Mouse (Mus musculus): Measurements from ENCODE around the gene Tom1l1. TPM values are rescaled to one million over a fixed set of nuclear protein-coding genes. Genes with fewer than 3 reads are reported as not detected.

Tom1l1 gene
- polyA plus RNA-seq, 1 experiment from 2014 or later, result 1.3 TPM

DNA sequence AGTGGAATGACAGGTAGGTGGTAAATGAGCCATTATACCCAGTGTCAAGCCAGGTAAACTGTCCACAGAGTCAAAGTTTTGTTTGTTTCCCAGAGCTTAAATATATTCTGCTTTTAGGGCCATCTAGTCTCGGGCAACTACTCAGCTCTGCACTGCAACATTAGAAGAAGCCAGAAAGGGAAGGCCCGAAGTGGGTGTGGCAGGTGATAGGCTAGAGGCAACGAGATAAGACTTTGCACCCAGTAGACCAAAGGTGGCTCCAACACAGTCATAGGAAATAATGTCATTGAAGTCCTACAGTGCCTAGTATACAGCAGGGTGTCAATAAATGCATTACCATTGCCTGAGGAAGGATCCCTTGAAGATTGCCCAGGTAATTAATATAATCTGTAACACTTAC is 25.1 kb downstream of the Tom1l1 start:
- Histone ChIP-seq H3K4me3 (ENCODE audit: inconsistent target) (no peak overlapping the region), H3K79me2 (ENCODE audit: inconsistent target) (no peaks in the 10 kb centered on the region), H3K27ac (no peak overlapping the region), H3K36me3 (ENCODE audit: inconsistent target) (no peaks in the 10 kb centered on the region)
- 90% methylated on average over 3 of the region's 3 CpGs for WGBS (ENCODE audit: missing documents)

DNA sequence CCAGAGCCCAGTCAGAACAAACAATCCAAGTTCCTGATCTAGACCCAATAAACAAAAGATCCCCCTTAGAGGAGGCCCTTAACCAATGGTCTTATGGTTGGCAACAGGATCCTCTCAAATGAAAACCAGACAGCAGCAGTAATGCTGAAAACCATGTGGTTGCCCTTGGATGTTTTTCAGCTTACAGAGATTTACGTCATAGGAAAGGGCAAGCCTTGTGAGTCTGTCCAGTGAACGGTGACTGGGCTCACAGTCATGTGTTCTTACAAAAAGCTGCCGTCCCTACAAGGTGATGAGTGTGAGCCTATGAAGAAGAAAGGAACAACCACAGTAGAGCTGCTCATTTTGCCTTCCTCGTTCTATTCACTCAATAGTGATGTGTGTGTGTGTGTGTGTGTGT is 27.5 kb downstream of the Tom1l1 start:
- H3K36me3 ChIP-seq (ENCODE audit: inconsistent target), result no peaks in the 10 kb centered on the region
- no peak overlapping the region for H3K27ac ChIP-seq
- 93% methylated on average over 4 of the region's 4 CpGs for WGBS (ENCODE audit: missing documents)
- no peak overlapping the region for H3K4me3 ChIP-seq (ENCODE audit: inconsistent target)
- H3K79me2 ChIP-seq (ENCODE audit: inconsistent target), result no peaks in the 10 kb centered on the region

DNA sequence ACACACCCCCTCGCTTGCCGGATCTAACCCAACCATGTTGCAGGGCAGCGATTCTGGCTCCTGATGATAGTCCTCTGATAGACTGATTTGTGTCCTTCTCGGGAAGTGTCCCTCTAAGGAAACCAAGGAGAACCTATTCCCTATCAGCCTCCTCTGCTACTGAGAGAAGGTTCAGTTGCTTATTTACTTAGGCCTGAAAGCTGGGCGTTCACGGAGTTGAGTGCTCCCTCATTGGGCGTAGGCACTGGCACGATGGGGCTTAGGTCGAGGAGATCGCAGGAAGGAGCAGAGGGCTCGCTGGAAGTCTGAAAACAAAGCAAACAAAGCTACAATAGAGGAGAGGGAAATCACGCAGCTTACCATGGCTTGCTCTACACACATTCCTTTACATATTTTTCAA is 30.6 kb downstream of the Tom1l1 start:
- over 99% methylated on average over 12 of the region's 12 CpGs for WGBS (ENCODE audit: missing documents)
- H3K4me3 ChIP-seq (ENCODE audit: inconsistent target), result no peak overlapping the region
- no peaks in the 10 kb centered on the region for H3K79me2 ChIP-seq (ENCODE audit: inconsistent target)
- no peaks in the 10 kb centered on the region for H3K36me3 ChIP-seq (ENCODE audit: inconsistent target)
- no peak overlapping the region for H3K27ac ChIP-seq

DNA sequence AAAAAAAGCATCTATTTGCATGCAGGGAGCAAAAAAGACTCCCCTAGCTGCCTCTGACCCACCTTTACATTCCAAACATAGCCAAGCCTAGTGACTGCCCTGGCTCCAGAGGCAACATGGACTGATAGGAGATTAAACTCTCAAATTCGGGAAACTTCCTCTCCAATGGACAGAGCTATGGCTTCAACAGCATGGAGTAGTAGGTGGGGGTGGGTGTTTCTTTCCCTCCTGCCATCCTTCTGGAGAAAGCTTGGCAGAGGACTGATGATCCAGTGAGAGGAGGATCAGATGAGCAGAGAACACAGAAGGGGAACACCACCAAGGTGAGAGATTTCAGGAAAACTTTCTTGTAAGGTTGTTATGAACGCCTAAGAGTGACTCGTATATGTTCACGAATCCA is 35.6 kb downstream of the Tom1l1 start:
- 94% methylated on average over 4 of the region's 4 CpGs for WGBS (ENCODE audit: missing documents)
- Histone ChIP-seq H3K4me3 (ENCODE audit: inconsistent target) (no peak overlapping the region), H3K36me3 (ENCODE audit: inconsistent target) (peaks cover 8% of the 10 kb centered on the region; the same call in 1 of the 2 replicates), H3K79me2 (ENCODE audit: inconsistent target) (no peaks in the 10 kb centered on the region), H3K27ac (no peak overlapping the region)

DNA sequence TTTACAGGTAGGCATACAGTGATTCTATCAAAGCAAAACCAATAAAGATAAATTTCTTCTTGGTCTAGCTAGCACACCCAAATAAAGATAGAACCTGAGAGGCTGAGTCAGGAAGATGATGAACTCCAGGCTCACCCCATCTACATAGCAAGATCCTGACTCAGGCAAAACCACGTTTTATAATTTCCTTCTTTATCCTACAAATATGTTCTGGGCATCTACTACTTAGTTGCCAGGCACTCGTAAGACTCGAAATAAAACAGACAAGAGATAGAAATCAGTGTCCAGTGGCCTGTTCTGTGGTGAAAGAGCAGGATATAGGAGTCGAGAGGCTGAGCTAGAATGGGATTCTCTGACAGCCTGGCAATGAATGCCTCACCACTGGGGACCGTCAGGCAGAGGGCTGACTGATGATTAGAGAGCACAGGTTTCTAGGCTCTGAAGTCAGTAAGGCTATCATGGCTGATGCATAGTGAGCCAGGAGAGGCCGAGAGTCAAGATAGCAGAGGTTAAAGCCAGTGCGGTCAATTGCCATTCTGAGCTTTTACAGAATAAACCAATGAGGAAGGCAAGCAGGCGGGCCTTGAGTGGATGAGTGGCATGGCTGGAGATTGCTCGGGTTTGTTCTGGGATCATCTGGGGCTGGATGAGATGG is 37.8 kb downstream of the Tom1l1 start:
- Histone ChIP-seq H3K4me3 (ENCODE audit: inconsistent target) (no peak overlapping the region), H3K36me3 (ENCODE audit: inconsistent target) (peaks cover 24% of the 10 kb centered on the region; the same call in 1 of the 2 replicates), H3K79me2 (ENCODE audit: inconsistent target) (no peaks in the 10 kb centered on the region), H3K27ac (no peak overlapping the region)
- 93% methylated on average over 9 of the region's 9 CpGs for WGBS (ENCODE audit: missing documents)

DNA sequence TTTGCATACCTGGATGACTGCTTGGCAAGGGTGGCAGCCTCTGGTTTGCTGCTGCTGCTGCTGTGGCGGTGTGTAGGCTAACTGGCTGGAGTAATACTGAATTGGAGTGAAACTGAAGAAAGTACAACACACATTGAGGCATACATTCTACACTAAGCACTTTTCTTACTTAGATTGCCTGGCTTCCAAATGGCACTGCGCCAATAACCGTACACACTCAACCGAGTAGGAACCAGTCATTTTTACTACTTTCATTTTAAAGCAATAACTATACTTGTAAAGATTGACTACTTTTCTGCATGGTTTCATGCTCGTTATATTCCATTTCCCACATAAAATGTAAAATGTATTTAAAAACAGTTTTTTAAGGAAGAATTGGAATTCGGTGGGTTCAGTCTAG is 38.4 kb downstream of the Tom1l1 start:
- H3K27ac ChIP-seq, result no peak overlapping the region
- WGBS (ENCODE audit: missing documents), result 78% methylated on average over 6 of the region's 6 CpGs
- peaks cover 28% of the 10 kb centered on the region; the same call in 1 of the 2 replicates for H3K36me3 ChIP-seq (ENCODE audit: inconsistent target)
- H3K79me2 ChIP-seq (ENCODE audit: inconsistent target), result no peaks in the 10 kb centered on the region
- no peak overlapping the region for H3K4me3 ChIP-seq (ENCODE audit: inconsistent target)

DNA sequence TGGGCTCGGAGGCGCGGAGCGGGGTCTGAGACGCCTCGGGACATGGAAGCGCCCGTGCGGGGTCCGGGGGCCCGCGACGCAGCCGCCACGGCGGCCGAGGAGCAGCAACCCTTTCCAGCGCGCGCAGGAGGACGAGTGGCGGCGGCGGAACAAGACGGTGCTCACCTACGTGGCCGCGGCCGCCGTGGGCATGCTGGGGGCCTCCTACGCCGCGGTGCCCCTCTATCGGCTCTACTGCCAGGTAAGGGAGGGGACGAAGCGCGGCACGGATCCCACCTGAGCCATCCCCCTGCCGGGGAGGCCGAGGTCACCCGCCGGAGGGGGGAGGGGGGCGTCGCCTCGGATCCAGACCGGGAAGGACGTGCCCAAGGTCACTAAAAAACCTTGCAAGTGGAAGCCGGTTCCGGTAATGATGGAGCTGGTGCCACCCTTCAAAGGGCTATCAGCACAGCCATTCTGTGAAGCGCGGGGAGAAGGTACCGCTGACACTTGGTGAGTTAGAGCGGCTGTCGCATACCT is 49.8 kb downstream of the Tom1l1 start:
- Histone ChIP-seq H3K27ac (no peak overlapping the region), H3K4me3 (ENCODE audit: inconsistent target) (peak overlapping the region; percentile 72), H3K36me3 (ENCODE audit: inconsistent target) (0 out of 2 replicates have a peak, but pooled peaks cover 7% of the 10 kb centered on the region), H3K79me2 (ENCODE audit: inconsistent target) (peaks cover 39% of the 10 kb centered on the region)
- WGBS (ENCODE audit: missing documents), result under 1% methylated on average over 48 of the region's 54 CpGs

DNA sequence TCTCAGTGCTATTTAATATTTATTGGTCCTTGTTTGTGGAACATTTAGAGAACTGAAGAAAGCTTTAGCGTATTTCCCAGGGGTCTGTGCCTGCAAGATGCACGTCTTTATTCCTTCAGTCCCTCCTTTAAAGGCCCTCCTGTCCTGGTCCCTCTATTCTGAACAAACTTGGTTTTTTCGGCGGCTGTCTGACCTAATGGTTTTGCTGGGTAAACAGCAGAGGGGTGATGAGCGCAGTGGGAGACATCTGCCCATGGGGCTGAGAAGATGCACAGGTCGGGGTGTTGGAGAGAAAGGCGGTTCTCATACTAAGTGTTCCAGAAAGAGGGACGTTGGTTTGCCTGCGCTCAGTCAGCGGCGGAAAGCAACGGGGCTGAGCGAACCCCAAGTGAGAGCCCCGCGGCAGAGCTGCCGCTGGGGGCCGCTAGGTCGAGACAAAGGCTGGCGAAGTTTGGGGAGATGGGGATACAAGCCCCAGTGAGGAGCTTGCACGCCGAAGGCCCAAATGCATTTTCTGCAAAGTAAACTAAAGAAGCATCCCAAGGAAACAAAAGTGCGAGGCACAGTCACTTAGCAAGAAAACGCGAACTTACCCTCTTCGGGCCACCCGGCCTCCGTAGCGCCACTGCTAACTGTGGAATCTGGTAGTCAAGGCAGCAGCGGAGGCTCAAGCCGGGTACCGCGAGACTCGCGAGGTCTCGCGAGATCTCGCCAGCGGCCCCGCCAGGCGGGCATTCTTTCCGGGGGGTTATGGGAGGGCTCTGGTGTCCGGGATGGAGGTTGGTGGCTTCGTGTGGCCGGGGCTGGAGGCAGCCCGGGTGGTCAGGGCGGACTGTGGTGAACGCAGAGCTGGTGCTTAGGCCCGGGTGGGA is 50.5 kb downstream of the Tom1l1 start, which contains the start of the genes Stxbp4 and Cox11:
TSS of gene Stxbp4 (minus strand) at position 645 of the 872 bp plus-strand sequence.
TSS of gene Cox11 (plus strand) at position 734 of the 872 bp plus-strand sequence.
- H3K36me3 ChIP-seq (ENCODE audit: inconsistent target), result 0 out of 2 replicates have a peak, but pooled peaks cover under 1% of the 10 kb centered on the region
- H3K27ac ChIP-seq, result peak within 1 kb of the TSS; percentile 25; the same call in 1 of the 2 replicates
- H3K4me3 ChIP-seq (ENCODE audit: inconsistent target), result peak within 1 kb of the TSS; percentile 72
- under 1% methylated on average over 40 of the region's 48 CpGs for WGBS (ENCODE audit: missing documents)
- peaks cover 39% of the 10 kb centered on the region for H3K79me2 ChIP-seq (ENCODE audit: inconsistent target)

DNA sequence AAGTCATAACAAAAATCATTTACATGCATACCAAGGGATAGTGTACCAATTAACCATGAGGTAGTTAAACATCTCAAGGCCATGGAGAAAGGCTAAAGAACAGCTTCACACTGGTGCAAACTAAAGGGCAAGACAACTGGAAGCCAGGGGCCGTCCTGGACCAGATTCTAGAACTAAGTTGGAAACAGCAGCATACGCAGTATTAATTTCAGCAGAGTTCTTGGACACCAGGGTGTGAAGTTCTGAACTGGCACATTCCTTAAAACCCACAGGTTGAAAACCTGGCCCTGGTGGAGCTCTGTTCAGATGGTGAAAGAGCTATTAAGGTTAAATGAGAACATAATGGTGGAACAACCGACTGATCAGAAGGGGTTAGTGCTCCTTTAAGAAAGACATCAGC is 53.5 kb downstream of the Tom1l1 start:
- H3K27ac ChIP-seq, result no peak overlapping the region
- H3K79me2 ChIP-seq (ENCODE audit: inconsistent target), result peaks cover 14% of the 10 kb centered on the region
- WGBS (ENCODE audit: missing documents), result 98% methylated on average over 3 of the region's 3 CpGs
- no peak overlapping the region for H3K4me3 ChIP-seq (ENCODE audit: inconsistent target)
- no peaks in the 10 kb centered on the region for H3K36me3 ChIP-seq (ENCODE audit: inconsistent target)

DNA sequence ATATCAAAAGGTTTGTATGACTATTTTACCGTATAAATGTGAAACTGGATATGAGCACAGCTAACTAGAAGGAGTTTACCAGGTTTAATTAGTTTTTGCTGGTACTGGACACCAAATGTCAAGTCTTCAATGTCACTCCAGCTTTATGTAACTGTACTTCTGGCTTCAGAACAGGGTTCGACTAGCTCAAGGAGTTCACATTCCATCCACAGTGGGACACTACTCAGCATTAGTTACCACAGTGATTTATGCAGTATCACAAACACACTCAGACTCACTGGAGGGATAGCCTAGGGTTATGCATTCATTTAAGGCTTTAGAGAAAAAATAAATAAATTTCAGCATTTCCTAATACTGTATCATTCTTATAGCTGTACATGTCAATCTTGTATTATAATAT is 55.7 kb downstream of the Tom1l1 start:
- H3K4me3 ChIP-seq (ENCODE audit: inconsistent target), result no peak overlapping the region
- 92% methylated on average over 2 of the region's 2 CpGs for WGBS (ENCODE audit: missing documents)
- no peaks in the 10 kb centered on the region for H3K36me3 ChIP-seq (ENCODE audit: inconsistent target)
- H3K79me2 ChIP-seq (ENCODE audit: inconsistent target), result no peaks in the 10 kb centered on the region
- no peak overlapping the region for H3K27ac ChIP-seq

DNA sequence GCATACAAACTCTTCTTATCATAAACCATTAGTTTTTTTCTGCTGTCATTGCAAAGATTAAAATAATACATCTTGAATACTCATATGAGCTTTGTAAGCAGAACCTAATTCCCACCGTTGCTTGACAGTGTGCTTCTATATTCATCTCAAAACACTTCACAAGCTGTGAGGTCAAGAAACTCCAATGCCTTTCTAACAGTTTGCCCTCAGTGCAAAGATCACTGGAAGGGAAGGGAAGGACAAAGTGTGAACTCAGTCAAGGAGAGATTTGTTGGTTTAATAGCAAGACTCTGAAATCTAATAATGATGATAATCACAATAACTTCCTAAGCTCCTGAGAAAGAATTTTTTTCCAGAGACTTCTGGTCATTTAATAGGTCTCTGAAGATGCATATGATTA is 60.4 kb downstream of the Tom1l1 start:
- no peaks in the 10 kb centered on the region for H3K36me3 ChIP-seq (ENCODE audit: inconsistent target)
- 100% methylated on average over 1 of the region's 1 CpGs for WGBS (ENCODE audit: missing documents)
- H3K79me2 ChIP-seq (ENCODE audit: inconsistent target), result no peaks in the 10 kb centered on the region
- H3K27ac ChIP-seq, result no peak overlapping the region
- H3K4me3 ChIP-seq (ENCODE audit: inconsistent target), result no peak overlapping the region

DNA sequence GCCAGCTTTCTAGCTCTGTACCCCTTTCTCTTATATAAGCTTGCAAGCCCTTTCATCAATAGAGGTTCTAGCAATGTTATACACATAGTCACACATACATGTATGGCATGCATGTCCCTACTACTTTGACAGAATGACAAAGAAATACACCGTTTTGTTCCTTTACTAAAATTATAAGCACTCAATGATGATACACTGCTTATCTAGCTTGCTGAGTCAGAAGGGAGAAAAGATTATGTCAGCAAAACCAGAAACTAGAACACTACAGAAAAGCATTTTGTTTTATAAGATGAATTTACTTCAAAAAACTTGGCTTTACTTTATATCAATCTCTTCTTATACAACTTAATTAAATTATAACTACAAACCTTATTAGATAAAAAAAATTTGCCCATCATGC is 63.0 kb downstream of the Tom1l1 start:
- 88% methylated on average over 1 of the region's 1 CpGs for WGBS (ENCODE audit: missing documents)
- H3K4me3 ChIP-seq (ENCODE audit: inconsistent target), result no peak overlapping the region
- no peak overlapping the region for H3K27ac ChIP-seq
- no peaks in the 10 kb centered on the region for H3K79me2 ChIP-seq (ENCODE audit: inconsistent target)
- no peaks in the 10 kb centered on the region for H3K36me3 ChIP-seq (ENCODE audit: inconsistent target)

DNA sequence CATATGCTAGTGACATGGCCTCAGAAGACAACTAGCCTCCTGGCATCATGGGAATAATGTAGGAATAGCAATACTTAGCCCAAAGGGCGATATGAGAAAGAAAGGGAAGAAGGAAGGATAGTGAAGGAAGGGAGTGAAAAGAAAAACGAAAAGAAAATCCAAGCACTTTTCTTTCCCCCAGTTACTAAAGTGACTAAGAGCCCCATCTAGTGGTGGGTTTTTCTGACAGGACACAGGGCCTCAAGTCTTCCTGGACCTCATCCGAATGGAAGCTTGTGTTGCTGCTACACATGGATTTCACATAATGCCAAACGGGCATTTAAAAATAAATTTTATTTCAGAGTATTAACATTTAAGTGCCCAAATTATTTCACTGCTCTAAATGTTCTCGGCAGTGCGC is 64.7 kb downstream of the Tom1l1 start:
- Histone ChIP-seq H3K36me3 (ENCODE audit: inconsistent target) (no peaks in the 10 kb centered on the region), H3K27ac (no peak overlapping the region), H3K79me2 (ENCODE audit: inconsistent target) (no peaks in the 10 kb centered on the region), H3K4me3 (ENCODE audit: inconsistent target) (no peak overlapping the region)
- WGBS (ENCODE audit: missing documents), result 45% methylated on average over 6 of the region's 6 CpGs

DNA sequence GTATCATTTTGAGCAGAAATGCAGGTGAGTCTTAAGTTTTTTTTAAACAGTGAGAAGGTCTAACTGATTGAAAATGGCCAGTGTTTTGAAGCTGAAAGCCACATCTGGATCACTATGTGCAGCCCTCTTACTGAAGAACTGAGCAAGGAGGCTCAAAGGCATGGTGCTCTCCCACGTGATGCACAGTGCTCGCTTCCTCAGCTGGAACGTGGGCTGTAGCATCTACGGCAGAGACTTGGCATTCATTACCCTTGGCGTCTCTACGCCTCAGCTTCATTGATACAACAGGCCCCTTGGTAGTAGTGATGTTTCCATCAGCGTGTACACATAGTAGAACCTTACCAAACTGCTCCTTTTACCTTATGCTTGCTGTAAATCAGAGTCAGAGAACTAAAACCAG is 65.7 kb downstream of the Tom1l1 start:
- H3K79me2 ChIP-seq (ENCODE audit: inconsistent target), result no peaks in the 10 kb centered on the region
- no peak overlapping the region for H3K27ac ChIP-seq
- no peak overlapping the region for H3K4me3 ChIP-seq (ENCODE audit: inconsistent target)
- no peaks in the 10 kb centered on the region for H3K36me3 ChIP-seq (ENCODE audit: inconsistent target)
- WGBS (ENCODE audit: missing documents), result 90% methylated on average over 7 of the region's 7 CpGs

DNA sequence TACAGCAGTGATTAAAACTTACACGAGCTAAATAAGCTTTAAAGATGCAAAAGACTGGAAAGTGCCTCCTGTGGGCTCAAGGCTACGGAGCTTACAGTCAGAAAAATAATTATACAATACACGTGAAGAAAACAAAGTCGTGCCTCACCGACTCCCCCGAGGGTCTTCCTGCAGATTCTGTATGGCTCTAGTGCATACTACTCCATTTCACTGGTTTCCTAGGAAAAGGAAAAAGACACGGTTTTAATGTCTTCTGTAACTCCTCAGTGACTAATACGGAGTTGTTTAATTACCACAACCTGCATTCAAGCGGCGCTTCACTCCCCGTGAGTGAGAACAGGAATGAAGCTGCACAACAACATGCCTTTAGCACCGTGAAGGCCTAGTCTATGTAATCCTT is 66.1 kb downstream of the Tom1l1 start:
- WGBS (ENCODE audit: missing documents), result 89% methylated on average over 12 of the region's 12 CpGs

More for the DNA sequence above, 66.1 kb downstream of the Tom1l1 start:
- Histone ChIP-seq H3K4me3 (ENCODE audit: inconsistent target) (no peak overlapping the region), H3K79me2 (ENCODE audit: inconsistent target) (no peaks in the 10 kb centered on the region), H3K36me3 (ENCODE audit: inconsistent target) (no peaks in the 10 kb centered on the region), H3K27ac (no peak overlapping the region)

Measured in macrophage (primary cell).